Mouse (Mus musculus): Measurements from ENCODE around the gene Arhgap32.
"Not testable (repeated sequence)": the region's sequence is repeated elsewhere in the genome, so short reads cannot be mapped to it uniquely, and the experiment has no call there.

The Arhgap32 gene

GRCm38 (mm10) chr9:32115786-32116185 lies at the start of gene Arhgap32:
Gene Arhgap32, plus strand, starts transcription at chr9:32116136.
- no peak for DNase-seq (ENCODE audit: low read depth)

GRCm38 (mm10) chr9:32072778-32073177 lies 43.2 kb upstream of the Arhgap32 start:
- DNase-seq (ENCODE audit: low read depth): no peak

GRCm38 (mm10) chr9:32088106-32088776 lies 27.7 kb upstream of the Arhgap32 start:
- no peak for DNase-seq (ENCODE audit: low read depth)

- DNase-seq (ENCODE audit: low read depth): no peak
These were observed 27.1 kb upstream of the Arhgap32 start for GRCm38 (mm10) chr9:32088882-32089281.

- DNase-seq (ENCODE audit: low read depth): no peak
These were observed 22.5 kb upstream of the Arhgap32 start for GRCm38 (mm10) chr9:32093456-32093855.

GRCm38 (mm10) chr9:32094351-32095120 lies 21.4 kb upstream of the Arhgap32 start:
- DNase-seq (ENCODE audit: low read depth): no peak

- DNase-seq (ENCODE audit: low read depth): no peak
These were observed 20.4 kb upstream of the Arhgap32 start for GRCm38 (mm10) chr9:32095511-32095910.

- DNase-seq (ENCODE audit: low read depth): no peak
These were observed 19.4 kb upstream of the Arhgap32 start for GRCm38 (mm10) chr9:32096541-32096940.

GRCm38 (mm10) chr9:32097123-32097522 lies 18.8 kb upstream of the Arhgap32 start:
- no peak for DNase-seq (ENCODE audit: low read depth)

GRCm38 (mm10) chr9:32098425-32099155 lies 17.3 kb upstream of the Arhgap32 start:
- DNase-seq (ENCODE audit: low read depth): peak; percentile 69

GRCm38 (mm10) chr9:32100561-32100960 lies 15.4 kb upstream of the Arhgap32 start:
- no peak for DNase-seq (ENCODE audit: low read depth)

GRCm38 (mm10) chr9:32101488-32101887 lies 14.4 kb upstream of the Arhgap32 start:
- DNase-seq (ENCODE audit: low read depth): no peak

- DNase-seq (ENCODE audit: low read depth): no peak
These were observed 11.3 kb upstream of the Arhgap32 start for GRCm38 (mm10) chr9:32104670-32105069.

- DNase-seq (ENCODE audit: low read depth): no peak
These were observed 5.6 kb upstream of the Arhgap32 start for GRCm38 (mm10) chr9:32110376-32110775.

GRCm38 (mm10) chr9:32116272-32116671 lies 336 bp downstream of the Arhgap32 start:
- DNase-seq (ENCODE audit: low read depth): no peak

GRCm38 (mm10) chr9:32117876-32118275 lies 1.9 kb downstream of the Arhgap32 start:
- DNase-seq (ENCODE audit: low read depth): no peak

- DNase-seq (ENCODE audit: low read depth): no peak
These were observed 2.5 kb downstream of the Arhgap32 start for GRCm38 (mm10) chr9:32118433-32118832.

- DNase-seq (ENCODE audit: low read depth): no peak
These were observed 3.6 kb downstream of the Arhgap32 start for GRCm38 (mm10) chr9:32119586-32119985.

GRCm38 (mm10) chr9:32120162-32120561 lies 4.2 kb downstream of the Arhgap32 start:
- no peak for DNase-seq (ENCODE audit: low read depth)

- not testable (repeated sequence) for DNase-seq (ENCODE audit: low read depth)
These were observed 5.3 kb downstream of the Arhgap32 start for GRCm38 (mm10) chr9:32121271-32121670.

- DNase-seq (ENCODE audit: low read depth): no peak
These were observed 20.3 kb downstream of the Arhgap32 start for GRCm38 (mm10) chr9:32136195-32136594.

- no peak for DNase-seq (ENCODE audit: low read depth)
These were observed 20.9 kb downstream of the Arhgap32 start for GRCm38 (mm10) chr9:32136680-32137295.
